Mouse (Mus musculus) liver, embryonic 13.5 days (tissue): ENCODE measurements around the gene Nemp1. TPM values are rescaled to one million over a fixed set of nuclear protein-coding genes. Genes with fewer than 3 reads are reported as not detected.

Experiments used
- ATAC-seq: fragments of 200-750 bp; cut with Nextera tagmentation; 2 replicates; pipeline ENCODE4 v1.8.0; 2017; ENCODE audit warnings: low read depth, mild to moderate bottlenecking, moderate number of reproducible peaks, moderate library complexity
- DNase-seq: peaks from one replicate; pipeline ENCODE4 v3.0.0; 2022
- H3K27ac ChIP-seq: fragments of 300-500 bp; sonication (generic); 2 replicates; pipeline ENCODE4 v1.5.1; 2015; ENCODE audit warnings: moderate library complexity, mild to moderate bottlenecking, inconsistent platforms
- H3K27me3 ChIP-seq: fragments of 300-500 bp; sonication (generic); 2 replicates; pipeline ENCODE4 v1.6.1; 2015; ENCODE audit warnings: mild to moderate bottlenecking, inconsistent platforms
- H3K36me3 ChIP-seq: fragments of 300-500 bp; sonication (generic); 2 replicates; pipeline ENCODE4 v1.6.1; 2015; ENCODE audit warnings: mild to moderate bottlenecking, inconsistent platforms
- H3K4me1 ChIP-seq: fragments of 300-500 bp; sonication (generic); replicated peaks from 2 replicates; pipeline ENCODE4 v1.6.1; 2015; ENCODE audit warnings: inconsistent platforms
- H3K4me2 ChIP-seq: fragments of 300-500 bp; sonication (generic); 2 replicates; pipeline ENCODE4 v1.6.1; 2015; ENCODE audit warnings: inconsistent platforms, mild to moderate bottlenecking, moderate library complexity
- H3K4me3 ChIP-seq: fragments of 300-500 bp; sonication (generic); replicated peaks from 2 replicates; pipeline ENCODE4 v1.5.1; 2015; ENCODE audit warnings: mild to moderate bottlenecking, inconsistent platforms
- H3K9ac ChIP-seq: fragments of 300-500 bp; sonication (generic); 2 replicates; pipeline ENCODE4 v1.6.1; 2015; ENCODE audit warnings: mild to moderate bottlenecking, inconsistent platforms
- H3K9me3 ChIP-seq: fragments of 300-500 bp; sonication (generic); replicated peaks from 2 replicates; pipeline ENCODE4 v1.6.1; 2016; ENCODE audit warnings: inconsistent platforms
- whole genome bisulfite sequencing: fragments of 180-500 bp; shearing (Covaris S2); methylation state at CpG from one replicate; pipeline ENCODE4 v1.1.7; 2015; ENCODE audit not compliant: insufficient replicate concordance; 5-methylcytosine and 5-hydroxymethylcytosine counted together
- polyA plus RNA-seq: library from polyadenylated mRNA; unstranded; fragments of >200 nt; fragmentation: Nextera tagmentation; extraction: Ambion mirVana; gene quantifications from 2 replicates; pipeline ENCODE4 v1.2.1, GENCODE M21; 2015

The Nemp1 gene
- polyA plus RNA-seq, 1 experiment from 2014 or later, result 5.0 TPM

DNA sequence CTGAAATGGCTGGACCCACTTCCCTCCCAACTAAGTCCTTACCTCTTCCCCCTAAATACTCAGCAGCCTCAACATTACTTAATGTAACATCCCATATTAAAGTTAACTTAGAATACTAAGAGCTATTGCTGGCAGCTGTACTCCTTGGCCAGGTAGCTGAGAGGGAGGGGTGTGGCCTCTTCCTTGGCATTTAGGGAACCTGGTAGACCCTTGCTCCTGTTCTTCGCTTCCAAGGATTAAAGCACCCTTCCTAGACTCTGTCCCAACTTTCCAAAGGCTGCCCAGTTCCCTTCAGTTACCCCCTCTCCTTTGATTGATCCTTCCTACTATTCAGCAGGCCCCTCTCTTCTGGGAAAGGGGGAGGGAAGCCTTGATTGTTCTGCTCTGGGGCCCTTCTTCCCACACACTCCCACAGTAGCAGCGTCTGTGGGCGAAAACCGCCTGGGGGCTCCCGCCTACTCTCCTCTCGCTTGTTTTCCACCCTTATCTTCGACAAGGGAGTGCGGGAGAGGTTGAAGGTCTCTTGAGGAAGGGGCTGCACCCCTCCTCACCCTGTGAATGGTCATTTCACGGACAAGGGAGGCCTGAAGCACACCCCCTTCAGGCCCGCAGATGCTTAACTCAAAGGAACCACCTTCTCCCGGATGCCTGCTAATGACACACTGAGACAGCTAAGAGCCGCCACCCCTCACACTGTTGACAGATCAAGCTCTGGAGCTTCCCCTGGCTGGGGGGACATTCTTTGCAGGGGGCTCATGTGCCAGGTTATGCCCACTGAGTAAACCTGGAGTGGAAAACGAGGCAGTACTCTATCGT, 1.1 kb upstream of the Nemp1 start:
- peaks cover 86% of the 10 kb centered on the region for H3K27me3 ChIP-seq
- H3K9me3 ChIP-seq, result no peaks in the 10 kb centered on the region
- H3K4me1 ChIP-seq, result peaks cover 82% of the 10 kb centered on the region
- ATAC-seq (no peak), DNase-seq (no peak)
- WGBS, result 5% methylated on average over 14 of the region's 14 CpGs
- H3K27ac ChIP-seq, result no peak overlapping the region
- peaks cover 9% of the 10 kb centered on the region; the same call in 1 of the 2 replicates for H3K36me3 ChIP-seq
- peak overlapping the region; percentile 76 for H3K4me2 ChIP-seq
- H3K4me3 ChIP-seq, result peak overlapping the region; percentile 55
- peak overlapping the region; percentile 61 for H3K9ac ChIP-seq

DNA sequence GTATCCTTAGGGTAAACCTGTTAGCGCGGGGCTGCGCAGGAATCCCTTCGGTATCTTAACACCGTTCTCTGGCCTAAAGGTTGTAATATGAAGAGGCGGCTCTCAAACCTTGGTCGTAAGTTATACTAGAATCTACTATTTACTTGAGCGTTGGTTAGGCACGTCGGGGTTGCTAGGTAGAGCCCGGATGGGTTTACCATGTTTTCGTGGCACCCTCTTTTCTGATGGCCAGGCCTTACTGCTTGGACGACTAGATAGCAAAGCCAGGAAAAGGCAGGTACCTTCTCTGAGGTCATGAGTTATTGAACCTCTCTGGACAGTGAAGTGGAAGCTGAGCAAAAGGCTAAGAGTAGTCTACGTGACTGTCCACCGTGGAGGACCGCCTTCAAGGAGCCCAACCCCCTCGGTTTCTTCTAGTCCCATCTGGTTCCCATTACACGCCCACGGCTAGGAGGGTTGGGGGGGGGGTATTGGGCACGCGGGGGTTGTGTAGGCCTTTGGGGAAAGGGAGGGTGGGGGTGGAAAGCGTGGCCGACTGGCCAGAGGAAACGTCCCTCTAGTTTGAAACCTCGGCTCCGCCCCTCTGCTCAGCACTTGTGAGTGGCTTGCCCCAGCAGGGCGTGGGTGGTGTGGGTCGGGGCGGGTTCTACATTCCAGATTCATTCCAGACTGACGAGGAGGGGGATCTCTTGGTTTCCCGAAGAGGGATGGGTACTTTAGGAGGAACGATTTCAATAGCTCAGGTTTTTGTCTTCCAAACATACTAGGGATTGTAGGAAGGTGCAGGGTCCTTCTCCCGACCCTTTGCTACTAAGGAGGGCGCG, 780 bp downstream of the Nemp1 start:
- Histone ChIP-seq H3K36me3 (peaks cover 9% of the 10 kb centered on the region; the same call in 1 of the 2 replicates), H3K4me2 (peak overlapping the region; percentile 76), H3K4me1 (peaks cover 63% of the 10 kb centered on the region), H3K27ac (peak overlapping the region; percentile 80), H3K27me3 (peaks cover 74% of the 10 kb centered on the region), H3K9me3 (no peaks in the 10 kb centered on the region), H3K9ac (peak overlapping the region; percentile 61), H3K4me3 (peak overlapping the region; percentile 55)
- no peak for DNase-seq
- peak; percentile 29 for ATAC-seq
- 3% methylated on average over 35 of the region's 35 CpGs for WGBS

DNA sequence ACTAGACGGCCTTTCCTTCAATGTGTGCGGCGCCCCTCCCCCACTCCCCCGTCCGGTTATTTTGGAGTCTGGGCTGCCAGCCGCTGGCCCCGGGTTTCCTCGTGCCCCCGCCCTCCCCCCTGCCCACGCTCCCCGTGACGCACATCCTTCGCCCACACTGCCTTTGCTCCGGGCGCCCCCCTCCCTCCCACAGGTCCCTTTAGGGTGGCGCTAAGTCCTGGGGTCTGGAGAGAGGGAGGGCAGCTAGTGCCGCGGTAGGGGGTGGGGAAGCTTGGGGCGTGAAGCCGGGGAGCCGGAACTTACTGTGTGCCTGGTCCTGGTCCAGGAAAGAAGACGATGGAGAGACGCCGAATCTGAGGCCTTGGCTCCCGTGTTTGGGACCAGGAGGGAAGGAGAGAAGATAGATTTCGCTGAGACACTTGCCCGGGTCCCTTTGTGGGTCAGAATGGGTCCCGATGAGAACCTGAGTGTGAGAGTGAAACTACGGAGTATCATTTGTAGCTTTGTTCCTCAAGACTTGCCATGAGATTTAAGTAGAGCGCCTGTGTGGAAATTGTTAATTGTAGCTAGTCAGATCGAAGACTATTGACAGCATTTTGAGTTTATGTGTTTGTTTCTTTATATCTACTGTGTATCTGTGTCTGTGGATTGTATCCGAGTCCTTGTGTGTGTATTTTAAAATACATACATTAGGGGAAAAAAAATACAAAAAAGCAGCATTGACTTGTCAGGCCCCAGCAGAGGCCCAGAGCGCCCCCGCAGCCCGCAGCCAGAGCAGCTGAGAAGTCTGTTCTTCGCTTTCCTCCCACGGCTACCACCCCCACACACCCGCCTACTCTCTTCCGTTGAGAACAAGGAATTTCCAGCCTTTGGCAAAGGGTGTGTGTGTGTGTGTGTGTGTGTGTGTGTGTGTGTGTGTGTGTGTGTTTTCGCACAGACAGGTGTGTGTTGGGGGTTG, 1.7 kb downstream of the Nemp1 start, which contains the start of gene Nab2:
Gene Nab2 (minus strand): TSS at position 476 of the 958 bp plus-strand sequence.
- peaks cover 9% of the 10 kb centered on the region; the same call in 1 of the 2 replicates for H3K36me3 ChIP-seq
- no peaks in the 10 kb centered on the region for H3K9me3 ChIP-seq
- peaks cover 65% of the 10 kb centered on the region for H3K27me3 ChIP-seq
- peak within 1 kb of the TSS; percentile 55 for H3K4me3 ChIP-seq
- H3K27ac ChIP-seq, result peak within 1 kb of the TSS; percentile 80
- peak within 1 kb of the TSS; percentile 59 for H3K9ac ChIP-seq
- H3K4me1 ChIP-seq, result peaks cover 54% of the 10 kb centered on the region
- ATAC-seq (no peak; the same call in 1 of the 2 replicates), DNase-seq (no peak)
- WGBS, result 5% methylated on average over 40 of the region's 40 CpGs
- H3K4me2 ChIP-seq, result peak within 1 kb of the TSS; percentile 76

DNA sequence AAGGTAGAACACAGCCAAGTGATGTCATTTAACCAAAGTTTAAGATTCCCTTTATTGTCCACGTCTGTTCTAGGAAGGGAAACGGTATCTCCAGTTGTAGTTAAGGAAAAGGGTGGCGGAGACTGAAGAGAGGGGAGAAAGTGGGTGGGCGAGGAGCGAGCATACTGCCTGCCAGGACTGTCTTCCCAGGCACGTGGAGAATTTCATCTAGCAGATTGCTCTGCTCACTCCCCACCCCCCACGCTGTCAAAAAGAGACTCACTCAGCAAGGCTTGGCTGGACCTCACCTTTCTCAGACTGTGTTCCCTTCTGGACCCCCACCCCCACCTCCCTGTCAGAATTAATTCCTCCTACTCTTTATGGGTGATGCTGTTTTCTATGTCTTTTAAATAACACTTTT, 2.5 kb downstream of the Nemp1 start:
- Histone ChIP-seq H3K27me3 (peaks cover 57% of the 10 kb centered on the region), H3K27ac (no peak overlapping the region), H3K4me3 (no peak overlapping the region), H3K4me1 (peaks cover 46% of the 10 kb centered on the region), H3K4me2 (peak overlapping the region; percentile 76), H3K9me3 (no peaks in the 10 kb centered on the region), H3K9ac (no peak overlapping the region), H3K36me3 (peaks cover 7% of the 10 kb centered on the region; the same call in 1 of the 2 replicates)
- no peak for ATAC-seq
- DNase-seq, result no peak
- WGBS, result 47% methylated on average over 7 of the region's 7 CpGs

DNA sequence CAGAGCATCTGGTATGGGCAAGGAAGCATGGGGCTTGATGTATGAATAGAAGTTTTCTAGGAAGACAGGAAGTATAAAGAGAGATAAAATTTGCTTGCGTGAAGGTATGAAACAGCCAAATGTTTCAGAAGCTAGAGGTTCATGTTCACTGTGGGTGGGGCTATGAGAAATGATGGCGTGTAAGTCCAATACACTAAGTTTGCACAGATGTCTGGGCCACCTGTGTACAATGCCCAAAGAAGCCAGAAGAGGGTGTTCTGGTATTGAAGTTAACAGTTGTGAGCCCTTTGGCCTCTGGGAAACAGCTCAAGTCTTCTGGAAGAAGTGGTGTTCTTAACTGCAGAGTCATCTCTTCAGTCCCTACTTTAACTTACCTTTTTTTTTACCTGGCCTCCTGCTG, 3.5 kb downstream of the Nemp1 start:
- no peak overlapping the region for H3K4me3 ChIP-seq
- H3K9ac ChIP-seq, result no peak overlapping the region
- H3K27me3 ChIP-seq, result peaks cover 47% of the 10 kb centered on the region
- no peak overlapping the region for H3K27ac ChIP-seq
- no peaks in the 10 kb centered on the region for H3K36me3 ChIP-seq
- no peaks in the 10 kb centered on the region for H3K9me3 ChIP-seq
- peaks cover 37% of the 10 kb centered on the region for H3K4me1 ChIP-seq
- no peak for DNase-seq
- no peak for ATAC-seq
- H3K4me2 ChIP-seq, result no peak overlapping the region
- 47% methylated on average over 2 of the region's 2 CpGs for WGBS

DNA sequence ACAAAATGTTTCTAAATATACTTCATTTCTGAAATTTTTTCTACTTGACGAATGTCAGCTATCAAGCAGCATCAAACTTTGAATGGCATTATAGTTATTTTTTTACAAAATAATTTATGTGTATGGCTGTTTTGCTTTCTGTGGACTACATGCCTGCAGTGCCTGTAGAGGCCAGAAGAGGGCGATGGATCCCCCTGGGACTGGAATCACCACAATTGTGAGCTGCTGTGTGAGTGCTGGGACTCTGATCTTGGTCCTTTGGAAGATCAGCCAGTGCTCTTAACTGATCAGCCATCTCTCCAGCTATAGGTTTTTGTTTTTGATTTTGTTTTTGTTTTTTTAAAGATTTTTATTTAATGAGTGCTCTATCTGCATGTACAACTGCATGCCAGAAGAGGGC, 4.6 kb downstream of the Nemp1 start:
- Histone ChIP-seq H3K4me2 (no peak overlapping the region), H3K4me3 (no peak overlapping the region), H3K27ac (no peak overlapping the region), H3K36me3 (no peaks in the 10 kb centered on the region), H3K4me1 (peaks cover 35% of the 10 kb centered on the region), H3K27me3 (peaks cover 36% of the 10 kb centered on the region), H3K9ac (no peak overlapping the region), H3K9me3 (no peaks in the 10 kb centered on the region)
- ATAC-seq (no peak), DNase-seq (peak; percentile 36)
- WGBS, result 26% methylated on average over 2 of the region's 2 CpGs

DNA sequence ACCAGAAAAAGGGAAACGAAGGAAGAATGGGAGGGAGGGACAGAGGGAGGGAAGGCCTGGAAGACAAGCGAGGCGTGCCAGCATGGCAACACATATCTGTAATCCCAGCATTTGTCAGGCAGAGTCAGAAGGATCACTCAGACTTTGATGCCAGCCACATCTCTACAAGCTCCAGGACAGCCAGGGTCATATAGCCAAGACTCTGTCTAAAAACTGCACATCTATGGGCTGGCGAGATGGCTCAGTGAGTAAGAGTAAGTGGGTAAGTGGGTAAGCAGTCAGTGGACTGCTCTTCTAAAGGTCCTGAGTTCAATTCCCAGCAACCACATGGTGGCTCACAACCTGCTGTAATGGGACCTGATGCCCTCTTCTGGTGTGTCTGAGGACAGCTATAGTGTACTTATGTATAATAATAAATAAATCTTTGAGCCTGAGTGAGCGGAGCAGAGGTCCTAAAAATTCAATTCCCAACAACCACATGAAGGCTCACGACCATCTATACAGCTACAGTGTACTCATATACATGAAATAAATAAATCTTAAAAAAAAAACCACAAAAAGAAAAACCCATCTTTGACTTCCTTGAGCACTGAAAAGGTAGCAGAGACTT, 7.5 kb downstream of the Nemp1 start:
- Histone ChIP-seq H3K9me3 (no peaks in the 10 kb centered on the region), H3K27ac (no peak overlapping the region), H3K9ac (no peak overlapping the region), H3K27me3 (peaks cover 7% of the 10 kb centered on the region), H3K36me3 (no peaks in the 10 kb centered on the region), H3K4me2 (no peak overlapping the region), H3K4me1 (peaks cover 25% of the 10 kb centered on the region), H3K4me3 (no peak overlapping the region)
- ATAC-seq, result no peak
- no peak for DNase-seq
- WGBS, result 80% methylated on average over 6 of the region's 6 CpGs

DNA sequence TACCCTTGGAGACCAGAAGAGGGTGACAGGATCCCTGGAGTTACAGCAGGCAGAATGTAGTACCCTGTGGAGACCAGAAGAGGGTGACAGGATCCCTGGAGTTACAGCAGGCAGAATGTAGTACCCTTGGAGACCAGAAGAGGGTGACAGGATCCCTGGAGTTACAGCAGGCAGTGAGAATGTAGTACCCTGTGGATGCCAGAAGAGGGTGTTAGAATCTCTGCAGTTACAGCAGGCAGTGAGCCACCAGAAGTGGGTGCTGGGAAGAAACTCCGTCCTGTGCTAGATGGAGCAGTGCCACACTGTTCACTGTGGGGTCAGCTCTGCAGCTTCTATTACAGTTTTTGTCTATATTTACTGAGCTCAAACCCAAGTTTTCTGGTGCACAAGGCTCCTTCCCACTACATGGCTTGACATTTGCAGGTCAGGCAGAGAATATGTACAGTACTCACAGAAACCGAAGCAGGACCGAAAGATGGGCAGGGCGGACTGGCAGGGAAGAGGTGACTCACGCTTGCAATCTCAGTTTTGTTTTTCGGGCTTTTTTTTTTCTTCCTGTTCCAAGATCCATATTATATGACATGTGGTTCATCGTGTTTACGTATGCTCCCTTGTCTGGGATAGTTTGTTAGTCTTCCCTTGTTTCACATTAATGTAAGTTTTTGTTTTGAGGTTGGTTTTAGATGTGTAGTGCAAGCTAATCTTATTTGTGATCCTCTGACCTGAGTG, 8.3 kb downstream of the Nemp1 start:
- Histone ChIP-seq H3K9me3 (no peaks in the 10 kb centered on the region), H3K27ac (no peak overlapping the region), H3K4me1 (peaks cover 23% of the 10 kb centered on the region), H3K4me2 (no peak overlapping the region), H3K4me3 (no peak overlapping the region), H3K9ac (no peak overlapping the region), H3K27me3 (no peaks in the 10 kb centered on the region), H3K36me3 (no peaks in the 10 kb centered on the region)
- ATAC-seq (no peak), DNase-seq (peak; percentile 70)
- 87% methylated on average over 8 of the region's 8 CpGs for WGBS

DNA sequence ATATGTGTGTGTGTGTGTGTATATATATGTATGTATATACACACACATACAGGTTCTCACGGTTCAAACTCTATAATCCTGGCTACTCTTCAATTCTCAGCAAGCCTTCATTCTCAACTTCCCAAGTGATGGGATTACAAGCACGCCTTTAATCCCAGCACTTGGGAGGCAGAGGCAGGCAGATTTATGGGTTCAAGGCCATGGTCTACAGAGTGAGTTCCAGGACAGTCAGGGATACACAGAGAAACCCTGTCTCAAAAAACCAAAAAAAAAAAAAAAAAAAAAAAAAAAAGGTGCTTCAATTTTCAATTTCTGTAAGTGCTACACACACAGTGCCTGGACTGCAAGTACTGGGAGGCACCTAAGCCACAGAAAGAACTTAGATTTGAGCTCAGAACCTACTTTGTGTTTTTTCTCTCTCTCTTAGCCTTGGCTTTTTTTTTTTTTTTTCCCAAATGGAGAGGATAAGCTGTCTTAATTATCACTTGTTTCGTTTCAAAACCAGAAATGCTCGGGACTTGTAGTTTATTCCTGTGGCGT, 9.2 kb downstream of the Nemp1 start:
- no peaks in the 10 kb centered on the region for H3K27me3 ChIP-seq
- ATAC-seq, result no peak

More for the DNA sequence above, 9.2 kb downstream of the Nemp1 start:
- peak overlapping the region; percentile 58 for H3K27ac ChIP-seq
- H3K9me3 ChIP-seq, result no peaks in the 10 kb centered on the region
- peak overlapping the region; percentile 70 for H3K4me2 ChIP-seq
- no peak for DNase-seq
- H3K4me3 ChIP-seq, result peak overlapping the region; percentile 87
- 46% methylated on average over 5 of the region's 5 CpGs for WGBS
- H3K9ac ChIP-seq, result peak overlapping the region; percentile 53
- no peaks in the 10 kb centered on the region for H3K36me3 ChIP-seq
- peaks cover 23% of the 10 kb centered on the region for H3K4me1 ChIP-seq
